Mouse (Mus musculus) left cerebral cortex, postnatal 4 days (tissue): ENCODE data around the gene Foxn3. TPM values are rescaled to one million over a fixed set of nuclear protein-coding genes. Genes with fewer than 3 reads are reported as not detected.
A peak's percentile ranks its signal among the peaks of the same experiment; 100 is the strongest.

Source experiments
- DNase-seq: peaks from one replicate; pipeline ENCODE4 v3.0.0-alpha.2; 2022
- intact Hi-C: fragments of 180-260 bp; cut with DNase I; formaldehyde crosslinking; loops from one replicate; pipeline ENCODE4 v1.15.1; 2025
- total RNA-seq, 2 experiments: library from RNA; stranded (reverse); gene quantifications; 2 replicates each; pipeline ENCODE4 v1.2.3; 2021

The Foxn3 gene
- total RNA-seq, 2 experiments from 2014 or later, result 73.5 to 79.5 TPM

- intact Hi-C loops, result no loop called here
These were observed 144.0 kb downstream of the Foxn3 start for GRCm38 (mm10) chr12:99419396-99419760.

GRCm38 (mm10) chr12:99418476-99419395, 144.6 kb downstream of the Foxn3 start:
- intact Hi-C loops, result no loop called here
- DNase-seq, result no peak

More at GRCm38 (mm10) chr12:99419396-99419760, 144.0 kb downstream of the Foxn3 start:
- DNase-seq, result no peak

GRCm38 (mm10) chr12:99417885-99418284, 145.5 kb downstream of the Foxn3 start:
- DNase-seq, result no peak
- intact Hi-C loops, result no loop called here

- intact Hi-C loops, result no loop called here
- no peak for DNase-seq
These were observed 147.8 kb downstream of the Foxn3 start for GRCm38 (mm10) chr12:99415538-99415937.

- intact Hi-C loops, result no loop called here
These were observed 150.9 kb downstream of the Foxn3 start for GRCm38 (mm10) chr12:99412496-99412895.

GRCm38 (mm10) chr12:99412034-99412433, 151.3 kb downstream of the Foxn3 start:
- intact Hi-C loops, result no loop called here
- no peak for DNase-seq

More at GRCm38 (mm10) chr12:99412496-99412895, 150.9 kb downstream of the Foxn3 start:
- DNase-seq, result no peak

GRCm38 (mm10) chr12:99408651-99409050, 154.7 kb downstream of the Foxn3 start:
- peak; percentile 48 for DNase-seq
- intact Hi-C loops, result loop anchor here (10.0 kb wide), 1 partner anchor 156 kb away; the partner anchor contains the start of gene Foxn3

GRCm38 (mm10) chr12:99408089-99408488, 155.3 kb downstream of the Foxn3 start:
- DNase-seq, result no peak
- intact Hi-C loops, result loop anchor here (10.0 kb wide), 1 partner anchor 157 kb away; the partner anchor contains the start of gene Foxn3

GRCm38 (mm10) chr12:99407318-99407716, 156.1 kb downstream of the Foxn3 start:
- DNase-seq, result no peak
- intact Hi-C loops, result loop anchor here (10.0 kb wide), 1 partner anchor 157 kb away; the partner anchor contains the start of gene Foxn3

GRCm38 (mm10) chr12:99406697-99407317, 156.6 kb downstream of the Foxn3 start:
- no peak for DNase-seq
- intact Hi-C loops, result loop anchor here (10.0 kb wide), 1 partner anchor 158 kb away; the partner anchor contains the start of gene Foxn3

GRCm38 (mm10) chr12:99406254-99406653, 157.1 kb downstream of the Foxn3 start:
- DNase-seq, result peak; percentile 33
- intact Hi-C loops, result loop anchor here (10.0 kb wide), 1 partner anchor 159 kb away; the partner anchor contains the start of gene Foxn3

- intact Hi-C loops, result loop anchor here (10.0 kb wide), 1 partner anchor 159 kb away; the partner anchor contains the start of gene Foxn3
- DNase-seq, result no peak
These were observed 158.0 kb downstream of the Foxn3 start for GRCm38 (mm10) chr12:99405401-99405800.

GRCm38 (mm10) chr12:99403004-99403403, 160.4 kb downstream of the Foxn3 start:
- DNase-seq, result no peak
- intact Hi-C loops, result loop anchor here (10.0 kb wide), 1 partner anchor 162 kb away; the partner anchor contains the start of gene Foxn3

- no peak for DNase-seq
- intact Hi-C loops, result loop anchor here (10.0 kb wide), 1 partner anchor 164 kb away; the partner anchor contains the start of gene Foxn3
These were observed 162.5 kb downstream of the Foxn3 start for GRCm38 (mm10) chr12:99400907-99401306.

GRCm38 (mm10) chr12:99399575-99399974, 163.8 kb downstream of the Foxn3 start:
- DNase-seq, result no peak
- intact Hi-C loops, result loop anchor here (10.0 kb wide), 1 partner anchor 455 kb away; no protein-coding TSS in a partner anchor

- intact Hi-C loops, result loop anchor here (10.0 kb wide), 1 partner anchor 458 kb away; no protein-coding TSS in a partner anchor
- no peak for DNase-seq
These were observed 166.9 kb downstream of the Foxn3 start for GRCm38 (mm10) chr12:99396461-99396860.

GRCm38 (mm10) chr12:99395082-99395481, 168.3 kb downstream of the Foxn3 start:
- intact Hi-C loops, result loop anchor here (10.0 kb wide), 1 partner anchor 460 kb away; no protein-coding TSS in a partner anchor
- no peak for DNase-seq

GRCm38 (mm10) chr12:99394676-99395075, 168.7 kb downstream of the Foxn3 start:
- no peak for DNase-seq
- intact Hi-C loops, result loop anchor here (5.0 to 10.0 kb wide), 2 partner anchors 302 to 460 kb away; no protein-coding TSS in a partner anchor

GRCm38 (mm10) chr12:99393867-99394630, 169.3 kb downstream of the Foxn3 start:
- intact Hi-C loops, result loop anchor here (5.0 to 10.0 kb wide), 2 partner anchors 302 to 461 kb away; no protein-coding TSS in a partner anchor
- no peak for DNase-seq
